Mouse (Mus musculus): Measurements from ENCODE around the gene Prss16.

DNA sequence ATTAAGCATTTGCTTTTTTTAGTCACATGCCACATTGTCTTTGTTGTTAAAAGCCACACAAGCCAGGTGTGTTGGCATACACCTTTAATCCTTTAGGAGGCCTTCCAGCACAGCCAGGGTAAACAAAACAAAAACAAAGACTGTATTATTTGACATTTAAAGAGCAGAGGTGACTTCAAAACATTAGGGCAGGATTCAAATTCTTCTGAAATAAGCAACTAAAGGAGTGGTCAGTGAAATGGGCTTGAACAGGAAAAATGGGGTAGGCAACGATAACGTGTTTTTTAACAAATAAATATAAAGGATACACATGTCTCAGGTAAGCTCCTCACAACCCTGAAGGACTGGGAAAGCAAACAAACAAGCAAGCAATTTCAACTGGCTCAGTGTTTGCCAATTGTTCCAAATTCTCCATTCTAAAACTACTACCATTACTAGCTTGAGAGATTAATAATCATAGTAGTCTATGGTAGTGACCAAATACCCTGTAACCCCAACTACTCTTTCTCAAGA, 30.5 kb upstream of the Prss16 start:
- TF ChIP-seq CTCF (IDR thresholded peaks at IDR 0.05; ENCODE audit: extremely low read depth, insufficient read depth, low read length) (no peak), POLR2A (IDR thresholded peaks at IDR 0.05; ENCODE audit: extremely low read depth, insufficient read depth, low read length) (no peak)

Measured in cortical plate, adult 2 months (tissue).